In genomic region chr8:84065457-84066072, GRCm38 (mm10) we compare ENCODE assay signal across 10 mouse cellular contexts. TPM values are rescaled to one million over a fixed set of nuclear protein-coding genes. Genes with fewer than 3 reads are reported as not detected.
A peak's percentile ranks its signal among the peaks of the same experiment; 100 is the strongest.
DNase-seq lines count a peak whose midpoint lies in the region; ATAC-seq and TF ChIP-seq lines count a peak whose summit lies in the region.
"Had no signal": no experiment of that assay in that cellular context is flagged by ENCODE, and none has a peak within 500 bp of the region (broad histone marks: within the 10 kb centered on the region; RNA-seq: fewer than 3 reads in every experiment).

No protein-coding gene starts in this region.

- peak overlapping the region; percentile 85 for H3K4me3 ChIP-seq in heart, embryonic 15.5 days
- H3K4me3 ChIP-seq in MEL (ENCODE audit: control insufficient read depth in 1 of 2, insufficient read depth in 1 of 2, low read depth in 2 of 2, low read length in 2 of 2), result peak overlapping the region; percentile 71 to 94
- H3K4me3 ChIP-seq in hindbrain, embryonic 11.5 days (ENCODE audit: low read depth, low read length), result peak overlapping the region; percentile 73
- H3K4me3 ChIP-seq in midbrain, embryonic 11.5 days (ENCODE audit: low read depth, low read length), result peak overlapping the region; percentile 95

- no peak for ATAC-seq in heart, embryonic 15.5 days (replicated peaks; ENCODE audit: insufficient number of reproducible peaks, insufficient read depth, low FRiP score, low read depth)
- no peak for ATAC-seq in hindbrain, embryonic 11.5 days (ENCODE audit: low FRiP score)
- ATAC-seq in midbrain, embryonic 11.5 days (ENCODE audit: low FRiP score), result no peak
- no peak for ATAC-seq in frontal cortex, adult (ENCODE audit: low TSS enrichment)

- no peaks in the 10 kb centered on the region for H3K27me3 ChIP-seq in heart, embryonic 15.5 days
- H3K27me3 ChIP-seq in MEL (ENCODE audit: control insufficient read depth in 1 of 2, insufficient read depth in 2 of 2, low read length in 2 of 2), result no peaks in the 10 kb centered on the region
- no peaks in the 10 kb centered on the region for H3K27me3 ChIP-seq in hindbrain, embryonic 11.5 days (ENCODE audit: control insufficient read depth, insufficient read depth, low read length)
- no peaks in the 10 kb centered on the region for H3K27me3 ChIP-seq in midbrain, embryonic 11.5 days (ENCODE audit: control insufficient read depth, insufficient read depth, low read length)
- H3K27me3 ChIP-seq: Patski had no signal

- peak overlapping the region; percentile 82 for H3K4me2 ChIP-seq in heart, embryonic 15.5 days
- peak overlapping the region; percentile 62 for H3K4me2 ChIP-seq in hindbrain, embryonic 11.5 days (replicated peaks; ENCODE audit: low read depth, low read length)
- peak overlapping the region; percentile 68 for H3K4me2 ChIP-seq in midbrain, embryonic 11.5 days

- H3K4me1 ChIP-seq in heart, embryonic 15.5 days (replicated peaks), result peaks cover 33% of the 10 kb centered on the region
- H3K4me1 ChIP-seq in MEL (ENCODE audit: control insufficient read depth in 1 of 2, insufficient read depth in 2 of 2, low read length in 2 of 2), result peaks cover 6 to 26% of the 10 kb centered on the region in 2 experiments
- H3K4me1 ChIP-seq in hindbrain, embryonic 11.5 days (replicated peaks; ENCODE audit: control insufficient read depth, insufficient read depth, low read length), result peaks cover 10% of the 10 kb centered on the region; the same call in 1 of the 2 replicates
- H3K4me1 ChIP-seq in midbrain, embryonic 11.5 days (ENCODE audit: control insufficient read depth, insufficient read depth, low read length), result peaks cover 15% of the 10 kb centered on the region

- H3K36me3 ChIP-seq in heart, embryonic 15.5 days, result no peaks in the 10 kb centered on the region
- peaks cover 0 to 28% of the 10 kb centered on the region in 2 experiments; a peak in 2 of 4 replicates for H3K36me3 ChIP-seq in MEL (ENCODE audit: control insufficient read depth in 1 of 2, insufficient read depth in 2 of 2, low read length in 2 of 2)
- no peaks in the 10 kb centered on the region for H3K36me3 ChIP-seq in hindbrain, embryonic 11.5 days (ENCODE audit: control insufficient read depth, insufficient read depth, low read length)
- H3K36me3 ChIP-seq in midbrain, embryonic 11.5 days (ENCODE audit: control insufficient read depth, insufficient read depth, low read length), result no peaks in the 10 kb centered on the region

- TF ChIP-seq POLR2A in MEL (IDR thresholded peaks at IDR 0.05; ENCODE audit: control insufficient read depth in 1 of 2, insufficient read depth in 1 of 2, low read depth in 1 of 2, low read length in 2 of 2, poor library complexity in 1 of 2), result no peak

- DNase-seq in heart, postnatal 36 days, result no peak
- DNase-seq in MEL (ENCODE audit: low read depth, low spot score), result peak; percentile 37
- no peak for DNase-seq in hindbrain, embryonic 11.5 days (ENCODE audit: low spot score)
- no peak for DNase-seq in midbrain, embryonic 11.5 days (ENCODE audit: low spot score, missing footprints)
- no peak for DNase-seq in layer of hippocampus, postnatal 10 days (ENCODE audit: low spot score in 2 of 2)
- no peak for DNase-seq in adrenal gland, postnatal 36 days

- no peaks in the 10 kb centered on the region for H3K9me3 ChIP-seq in heart, embryonic 15.5 days (replicated peaks)
- no peaks in the 10 kb centered on the region for H3K9me3 ChIP-seq in MEL (replicated peaks; ENCODE audit: insufficient read depth, low read length)
- H3K9me3 ChIP-seq in hindbrain, embryonic 11.5 days (ENCODE audit: control insufficient read depth, low read length), result no peaks in the 10 kb centered on the region
- H3K9me3 ChIP-seq in midbrain, embryonic 11.5 days (ENCODE audit: control insufficient read depth, low read length), result no peaks in the 10 kb centered on the region

- TF ChIP-seq CTCF in MEL (IDR thresholded peaks at IDR 0.05 in 2 of 3, conservative IDR thresholded peaks at IDR 0.05 in 1 of 3; ENCODE audit: control insufficient read depth in 1 of 3, insufficient read depth in 1 of 3, low read depth in 2 of 3, low read length in 3 of 3, poor library complexity in 1 of 3, severe bottlenecking in 1 of 3), result no peak

- peaks cover 14% of the 10 kb centered on the region for H3K79me2 ChIP-seq in MEL (ENCODE audit: control insufficient read depth, insufficient read depth, low read length, poor library complexity)

- H3K27ac ChIP-seq in heart, embryonic 15.5 days, result peak overlapping the region; percentile 93
- H3K27ac ChIP-seq in MEL (ENCODE audit: control insufficient read depth, low read depth, low read length), result peak overlapping the region; percentile 88
- peak overlapping the region; percentile 55 for H3K27ac ChIP-seq in hindbrain, embryonic 11.5 days (ENCODE audit: low read depth, low read length)
- H3K27ac ChIP-seq in midbrain, embryonic 11.5 days (ENCODE audit: low read depth, low read length), result peak overlapping the region; percentile 30; the same call in 1 of the 2 replicates

- H3K9ac ChIP-seq in heart, embryonic 15.5 days, result peak overlapping the region; percentile 80
- peak overlapping the region; percentile 92 for H3K9ac ChIP-seq in MEL (ENCODE audit: control insufficient read depth, low read depth, low read length, poor library complexity, severe bottlenecking)
- H3K9ac ChIP-seq in hindbrain, embryonic 11.5 days (ENCODE audit: low read depth, low read length), result peak overlapping the region; percentile 57; the same call in 1 of the 2 replicates
- peak overlapping the region; percentile 66 for H3K9ac ChIP-seq in midbrain, embryonic 11.5 days (ENCODE audit: low read length)

- no peak for TF ChIP-seq RAD21 in MEL (IDR thresholded peaks at IDR 0.05; ENCODE audit: low read depth, low read length)

- WGBS in heart, embryonic 15.5 days, result 24% methylated on average over 5 of the region's 5 CpGs
- WGBS in hindbrain, embryonic 11.5 days, result 30% methylated on average over 5 of the region's 5 CpGs
- 30% methylated on average over 5 of the region's 5 CpGs for WGBS in midbrain, embryonic 11.5 days

- intact Hi-C loops in heart, postnatal 36 days (cut with DNase I), result loop anchor here (2.0 kb wide), 1 partner anchor 61 kb away; no protein-coding TSS in a partner anchor

- TF ChIP-seq EP300 in MEL (IDR thresholded peaks at IDR 0.05; ENCODE audit: low read depth in 1 of 2, low read length in 2 of 2), result no peak

RNA-seq across cellular contexts. Expression of gene Gm10643, which starts 0.6 kb away (rescaled TPM):
- polyA plus RNA-seq in heart, embryonic 15.5 days (2015; fragmentation: Nextera tagmentation; extraction: Ambion mirVana), result 0.71 and 1.3 TPM in 2 replicates
- 1 to 10 TPM; 4.1 to 4.5 TPM for total RNA-seq in heart, postnatal 36 days (2021)
- 0.23 and 0.26 TPM in 2 replicates for total RNA-seq in MEL (2012; rRNA removed)
- under 1 TPM in 1 of 2 experiments, not detected in 1; 0.28 TPM for polyA plus RNA-seq in MEL (2012; ENCODE audit: insufficient read depth in 1 of 2, insufficient read length in 2 of 2, low read depth in 1 of 2, low replicate concordance in 2 of 2, missing spikeins in 1 of 2)
- polyA plus RNA-seq in hindbrain, embryonic 11.5 days (2014; fragmentation: Nextera tagmentation; extraction: Ambion mirVana), result 2.0 and 2.2 TPM in 2 replicates
- polyA plus RNA-seq in midbrain, embryonic 11.5 days (2014; fragmentation: Nextera tagmentation; extraction: Ambion mirVana), result 2.2 and 2.4 TPM in 2 replicates
- 1 to 10 TPM; 3.0 to 5.3 TPM for total RNA-seq in layer of hippocampus, postnatal 10 days (2021)
- total RNA-seq in adrenal gland, postnatal 36 days (2021), result 1 to 10 TPM; 3.1 to 3.2 TPM

RNA-seq across cellular contexts. Expression of gene Rfx1, which starts 1.1 kb away (rescaled TPM):
- 4.5 and 7.4 TPM in 2 replicates for polyA plus RNA-seq in heart, embryonic 15.5 days (2015; fragmentation: Nextera tagmentation; extraction: Ambion mirVana)
- 10 to 100 TPM; 11.0 to 12.3 TPM for total RNA-seq in heart, postnatal 36 days (2021)
- 3.9 and 4.7 TPM in 2 replicates for total RNA-seq in MEL (2012; rRNA removed)
- 10 to 100 TPM in 1 of 2 experiments, not detected in 1; 10.4 TPM for polyA plus RNA-seq in MEL (2012; ENCODE audit: insufficient read depth in 1 of 2, insufficient read length in 2 of 2, low read depth in 1 of 2, low replicate concordance in 2 of 2, missing spikeins in 1 of 2)
- polyA plus RNA-seq in hindbrain, embryonic 11.5 days (2014; fragmentation: Nextera tagmentation; extraction: Ambion mirVana), result 5.5 and 8.8 TPM in 2 replicates
- polyA plus RNA-seq in midbrain, embryonic 11.5 days (2014; fragmentation: Nextera tagmentation; extraction: Ambion mirVana), result 6.0 and 7.8 TPM in 2 replicates
- 10 to 100 TPM; 20.9 to 21.5 TPM for total RNA-seq in layer of hippocampus, postnatal 10 days (2021)
- 10 to 100 TPM; 13.2 to 19.9 TPM for total RNA-seq in adrenal gland, postnatal 36 days (2021)

RNA-seq across cellular contexts. Expression of gene Rln3, which starts 20.8 kb away (rescaled TPM):
- 0.39 TPM in 1 of 2 replicates, not detected in the other for polyA plus RNA-seq in heart, embryonic 15.5 days (2015; fragmentation: Nextera tagmentation; extraction: Ambion mirVana)
- total RNA-seq in heart, postnatal 36 days (2021), result not detected
- total RNA-seq in MEL (2012; rRNA removed), result not detected in 2 replicates
- polyA plus RNA-seq in MEL (2012; ENCODE audit: insufficient read depth in 1 of 2, insufficient read length in 2 of 2, low read depth in 1 of 2, low replicate concordance in 2 of 2, missing spikeins in 1 of 2), result not detected
- 0.48 TPM in 1 of 2 replicates, not detected in the other for polyA plus RNA-seq in hindbrain, embryonic 11.5 days (2014; fragmentation: Nextera tagmentation; extraction: Ambion mirVana)
- polyA plus RNA-seq in midbrain, embryonic 11.5 days (2014; fragmentation: Nextera tagmentation; extraction: Ambion mirVana), result not detected in 2 replicates
- total RNA-seq in layer of hippocampus, postnatal 10 days (2021), result not detected
- not detected for total RNA-seq in adrenal gland, postnatal 36 days (2021)
- total RNA-seq: gastrocnemius, postnatal 36 days had no signal
- polyA plus RNA-seq: Patski had no signal

RNA-seq across cellular contexts. Expression of gene Il27ra, which starts 23.2 kb away (rescaled TPM):
- 5.4 and 6.6 TPM in 2 replicates for polyA plus RNA-seq in heart, embryonic 15.5 days (2015; fragmentation: Nextera tagmentation; extraction: Ambion mirVana)
- 1 to 10 TPM; 3.0 to 3.1 TPM for total RNA-seq in heart, postnatal 36 days (2021)
- total RNA-seq in MEL (2012; rRNA removed), result 32.4 and 38.5 TPM in 2 replicates
- 10 to 100 TPM in 1 of 2 experiments, not detected in 1; 31.8 TPM for polyA plus RNA-seq in MEL (2012; ENCODE audit: insufficient read depth in 1 of 2, insufficient read length in 2 of 2, low read depth in 1 of 2, low replicate concordance in 2 of 2, missing spikeins in 1 of 2)
- not detected in 2 replicates for polyA plus RNA-seq in hindbrain, embryonic 11.5 days (2014; fragmentation: Nextera tagmentation; extraction: Ambion mirVana)
- polyA plus RNA-seq in midbrain, embryonic 11.5 days (2014; fragmentation: Nextera tagmentation; extraction: Ambion mirVana), result 0.23 TPM in 2 replicates
- 1 to 10 TPM; 1.4 to 1.7 TPM for total RNA-seq in layer of hippocampus, postnatal 10 days (2021)
- 1 to 10 TPM; 2.0 to 2.2 TPM for total RNA-seq in adrenal gland, postnatal 36 days (2021)

RNA-seq across cellular contexts. Expression of gene Dcaf15, which starts 39.0 kb away (rescaled TPM):
- polyA plus RNA-seq in heart, embryonic 15.5 days (2015; fragmentation: Nextera tagmentation; extraction: Ambion mirVana), result 4.6 and 6.8 TPM in 2 replicates
- 1 to 10 TPM; 8.1 to 8.2 TPM for total RNA-seq in heart, postnatal 36 days (2021)
- total RNA-seq in MEL (2012; rRNA removed), result 34.4 and 37.0 TPM in 2 replicates
- polyA plus RNA-seq in MEL (2012; ENCODE audit: insufficient read depth in 1 of 2, insufficient read length in 2 of 2, low read depth in 1 of 2, low replicate concordance in 2 of 2, missing spikeins in 1 of 2), result 10 to 100 TPM in 1 of 2 experiments, not detected in 1; 56.1 TPM
- polyA plus RNA-seq in hindbrain, embryonic 11.5 days (2014; fragmentation: Nextera tagmentation; extraction: Ambion mirVana), result 12.5 and 12.8 TPM in 2 replicates
- polyA plus RNA-seq in midbrain, embryonic 11.5 days (2014; fragmentation: Nextera tagmentation; extraction: Ambion mirVana), result 12.2 and 14.3 TPM in 2 replicates
- 10 to 100 TPM; 31.8 to 31.9 TPM for total RNA-seq in layer of hippocampus, postnatal 10 days (2021)
- total RNA-seq in adrenal gland, postnatal 36 days (2021), result 10 to 100 TPM; 16.7 to 19.4 TPM

Comparison
In these comparisons a context has a peak if more than half of its experiments do, and no peak if none do; other contexts are left out.
1. H3K27ac ChIP-seq: peak in every context shown above with its lines; median percentile 93 in heart, embryonic 15.5 days; 88 in MEL; 55 in hindbrain, embryonic 11.5 days; 30 in midbrain, embryonic 11.5 days.